Mouse (Mus musculus) heart, embryonic 11.5 days (tissue): ENCODE results near the gene Brd4. TPM values are rescaled to one million over a fixed set of nuclear protein-coding genes. Genes with fewer than 3 reads are reported as not detected.
A peak's percentile ranks its signal among the peaks of the same experiment; 100 is the strongest.

ENCODE experiments used
- ATAC-seq: fragments of 200-750 bp; cut with Nextera tagmentation; replicated peaks from 2 replicates; pipeline ENCODE4 v1.8.0; 2017; ENCODE audit warnings: moderate library complexity; ENCODE audit not compliant: insufficient number of reproducible peaks, low FRiP score, low TSS enrichment
- H3K27ac ChIP-seq: fragments of 300-500 bp; sonication (generic); 2 replicates; pipeline ENCODE4 v1.5.1; 2014; ENCODE audit warnings: mild to moderate bottlenecking, low read depth, low read length
- H3K27me3 ChIP-seq: fragments of 300-500 bp; sonication (generic); 2 replicates; pipeline ENCODE4 v1.6.1; 2014; ENCODE audit warnings: mild to moderate bottlenecking, low read length, mixed read lengths; ENCODE audit not compliant: control insufficient read depth, insufficient read depth
- H3K36me3 ChIP-seq: fragments of 300-500 bp; sonication (generic); 2 replicates; pipeline ENCODE4 v1.6.1; 2014; ENCODE audit warnings: mild to moderate bottlenecking, low read length, moderate library complexity, mixed read lengths; ENCODE audit not compliant: control insufficient read depth, insufficient read depth
- H3K4me1 ChIP-seq: fragments of 300-500 bp; sonication (generic); 2 replicates; pipeline ENCODE4 v1.6.1; 2014; ENCODE audit warnings: low read length; ENCODE audit not compliant: control insufficient read depth, insufficient read depth
- H3K4me2 ChIP-seq: fragments of 300-500 bp; sonication (generic); 2 replicates; pipeline ENCODE4 v1.6.1; 2014; ENCODE audit warnings: mild to moderate bottlenecking, moderate library complexity
- H3K4me3 ChIP-seq: fragments of 300-500 bp; sonication (generic); 2 replicates; pipeline ENCODE4 v1.5.1; 2014; ENCODE audit warnings: low read depth, low read length
- H3K9ac ChIP-seq: fragments of 300-500 bp; sonication (generic); 2 replicates; pipeline ENCODE4 v1.6.1; 2014; ENCODE audit warnings: mild to moderate bottlenecking, low read depth, low read length, moderate library complexity
- H3K9me3 ChIP-seq: fragments of 300-500 bp; sonication (generic); replicated peaks from 2 replicates; pipeline ENCODE4 v1.6.1; 2016; ENCODE audit warnings: low read length; ENCODE audit not compliant: control insufficient read depth
- WGBS: fragments of 180-500 bp; shearing (Covaris S2); extraction: QIAGEN DNeasy Blood & Tissue Kit; methylation state at CpG from one replicate; pipeline ENCODE4 v1.1.7; 2014; ENCODE audit not compliant: insufficient replicate concordance; 5-methylcytosine and 5-hydroxymethylcytosine counted together
- polyA plus RNA-seq: library from polyadenylated mRNA; unstranded; fragments of >200 nt; fragmentation: Nextera tagmentation; extraction: Ambion mirVana; gene quantifications from 2 replicates; pipeline ENCODE4 v1.2.1, GENCODE M21; 2014

Gene Brd4
- polyA plus RNA-seq, 1 experiment from 2014 or later, result 76.2 TPM

DNA sequence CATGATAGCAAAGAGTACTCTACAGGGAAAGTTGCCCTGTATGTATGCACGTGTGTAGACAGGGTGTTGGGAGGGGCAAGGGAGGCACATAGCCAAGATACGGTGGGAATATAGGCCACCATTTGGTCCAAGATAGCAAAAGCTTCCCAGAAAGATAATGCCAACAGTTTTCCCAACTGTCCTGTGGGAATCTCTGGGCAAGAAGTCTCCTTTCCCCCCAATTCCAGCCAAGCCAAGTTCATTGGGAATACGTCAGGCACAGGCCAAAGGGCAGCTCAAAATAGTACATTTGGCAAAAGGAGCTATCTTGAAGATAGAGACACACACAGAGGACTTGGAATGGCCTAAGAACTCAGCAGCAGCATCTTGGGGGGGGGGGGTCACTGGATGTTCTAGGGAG is 79.2 kb downstream of the Brd4 start:
- Histone ChIP-seq H3K9me3 (no peaks in the 10 kb centered on the region), H3K4me1 (peaks cover 15% of the 10 kb centered on the region; the same call in 1 of the 2 replicates), H3K36me3 (peaks cover 49% of the 10 kb centered on the region), H3K27me3 (no peaks in the 10 kb centered on the region), H3K4me3 (no peak overlapping the region), H3K9ac (no peak overlapping the region), H3K27ac (no peak overlapping the region), H3K4me2 (no peak overlapping the region)
- ATAC-seq, result no peak
- WGBS, result 85% methylated on average over 3 of the region's 3 CpGs

DNA sequence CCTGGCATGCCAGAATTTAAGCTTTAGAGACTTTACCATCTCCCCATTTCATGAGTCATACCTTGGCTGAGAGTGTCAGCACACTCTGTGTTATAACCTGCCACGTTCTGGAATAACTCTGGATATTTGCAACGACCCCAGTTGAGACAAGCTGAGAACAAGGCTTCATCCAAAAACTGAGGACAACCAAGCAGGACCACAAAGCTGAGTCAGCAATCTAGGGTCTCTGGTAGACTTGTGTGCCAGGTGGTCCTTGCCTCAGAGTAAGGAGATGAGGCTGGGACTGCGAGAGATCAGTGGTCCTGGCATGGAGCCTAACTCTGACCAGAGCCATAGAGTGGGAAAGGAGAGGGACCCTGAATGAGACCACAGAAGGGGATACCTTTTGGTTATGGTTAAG is 81.5 kb downstream of the Brd4 start:
- H3K9me3 ChIP-seq, result no peaks in the 10 kb centered on the region
- no peak overlapping the region for H3K4me3 ChIP-seq
- H3K4me1 ChIP-seq, result peaks cover 4% of the 10 kb centered on the region; the same call in 1 of the 2 replicates
- H3K27ac ChIP-seq, result no peak overlapping the region
- no peak for ATAC-seq
- no peaks in the 10 kb centered on the region for H3K27me3 ChIP-seq
- H3K9ac ChIP-seq, result no peak overlapping the region
- H3K36me3 ChIP-seq, result peaks cover 58% of the 10 kb centered on the region
- H3K4me2 ChIP-seq, result no peak overlapping the region
- WGBS, result 92% methylated on average over 3 of the region's 3 CpGs

DNA sequence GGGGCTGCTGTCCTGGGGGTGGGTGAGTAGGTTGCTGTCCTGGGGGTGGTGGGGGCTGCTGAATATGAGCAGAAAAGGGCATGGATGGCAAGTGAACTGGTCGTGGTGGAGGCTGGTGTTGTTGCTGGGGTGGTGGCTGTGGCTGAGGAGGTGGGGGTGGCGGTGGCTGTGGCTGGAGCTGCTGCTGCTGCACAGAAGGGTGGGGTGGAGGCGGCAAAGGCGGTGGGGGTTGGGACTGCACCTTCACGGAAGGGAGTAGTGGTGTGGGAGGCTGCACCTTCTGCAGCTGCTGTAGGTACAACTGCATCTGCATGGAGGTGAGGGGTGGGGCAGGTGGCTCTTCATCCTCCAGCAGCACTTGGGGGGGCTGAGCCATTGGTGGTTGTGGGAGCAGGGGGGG is 83.4 kb downstream of the Brd4 start:
- no peaks in the 10 kb centered on the region for H3K9me3 ChIP-seq
- no peaks in the 10 kb centered on the region for H3K4me1 ChIP-seq
- H3K9ac ChIP-seq, result no peak overlapping the region
- no peak for ATAC-seq
- no peak overlapping the region for H3K4me3 ChIP-seq
- 81% methylated on average over 5 of the region's 5 CpGs for WGBS
- no peak overlapping the region for H3K27ac ChIP-seq
- H3K27me3 ChIP-seq, result no peaks in the 10 kb centered on the region
- no peak overlapping the region for H3K4me2 ChIP-seq
- H3K36me3 ChIP-seq, result peaks cover 60% of the 10 kb centered on the region

DNA sequence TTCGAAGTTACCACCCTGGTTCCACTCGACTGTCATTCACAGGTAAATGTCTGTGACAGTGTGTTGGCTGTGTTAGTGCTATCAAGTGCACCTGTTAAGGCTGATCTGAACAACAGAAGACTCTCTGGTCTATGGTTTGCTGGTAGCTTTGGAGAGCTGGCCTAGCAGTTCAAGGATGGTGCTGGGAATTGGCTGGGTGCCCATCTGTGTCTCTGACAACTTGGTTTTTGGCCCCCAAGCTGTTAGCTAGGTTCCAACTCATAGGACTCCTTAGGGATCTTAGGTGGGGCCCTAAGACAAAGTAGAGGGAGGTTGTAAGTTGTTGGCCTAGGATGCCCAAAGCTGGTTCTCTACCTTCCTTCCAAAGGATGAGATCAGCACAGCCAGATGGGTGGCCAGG is 84.7 kb downstream of the Brd4 start:
- ATAC-seq, result no peak
- H3K27ac ChIP-seq, result no peak overlapping the region
- no peaks in the 10 kb centered on the region for H3K9me3 ChIP-seq
- no peak overlapping the region for H3K9ac ChIP-seq
- H3K4me1 ChIP-seq, result no peaks in the 10 kb centered on the region
- 76% methylated on average over 2 of the region's 2 CpGs for WGBS
- no peak overlapping the region for H3K4me3 ChIP-seq
- no peak overlapping the region for H3K4me2 ChIP-seq
- no peaks in the 10 kb centered on the region for H3K27me3 ChIP-seq
- peaks cover 56% of the 10 kb centered on the region for H3K36me3 ChIP-seq

DNA sequence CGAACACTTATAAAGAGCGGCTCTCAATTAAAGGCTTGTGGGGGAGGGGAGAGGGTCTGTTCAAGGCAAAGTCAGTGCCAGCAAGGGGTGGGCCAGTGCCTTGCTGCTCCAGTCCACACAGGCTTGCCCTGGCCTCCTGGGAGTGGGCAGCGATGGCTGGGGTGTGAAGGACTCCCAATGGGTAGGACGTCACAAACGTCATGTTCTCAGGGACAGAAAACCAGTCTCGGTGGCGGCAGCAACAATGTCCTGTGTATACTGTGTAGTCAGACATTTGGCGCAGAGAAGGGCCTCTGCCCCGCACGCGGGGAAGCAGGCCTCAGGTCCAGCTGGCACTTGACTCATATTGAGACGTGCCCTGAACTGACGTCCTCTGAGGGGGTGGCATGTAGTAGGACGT is 87.4 kb downstream of the Brd4 start:
- Histone ChIP-seq H3K27me3 (no peaks in the 10 kb centered on the region), H3K9me3 (no peaks in the 10 kb centered on the region), H3K36me3 (peaks cover 41% of the 10 kb centered on the region), H3K4me1 (no peaks in the 10 kb centered on the region), H3K9ac (no peak overlapping the region), H3K4me2 (no peak overlapping the region), H3K27ac (no peak overlapping the region), H3K4me3 (no peak overlapping the region)
- 91% methylated on average over 14 of the region's 14 CpGs for WGBS
- no peak for ATAC-seq

DNA sequence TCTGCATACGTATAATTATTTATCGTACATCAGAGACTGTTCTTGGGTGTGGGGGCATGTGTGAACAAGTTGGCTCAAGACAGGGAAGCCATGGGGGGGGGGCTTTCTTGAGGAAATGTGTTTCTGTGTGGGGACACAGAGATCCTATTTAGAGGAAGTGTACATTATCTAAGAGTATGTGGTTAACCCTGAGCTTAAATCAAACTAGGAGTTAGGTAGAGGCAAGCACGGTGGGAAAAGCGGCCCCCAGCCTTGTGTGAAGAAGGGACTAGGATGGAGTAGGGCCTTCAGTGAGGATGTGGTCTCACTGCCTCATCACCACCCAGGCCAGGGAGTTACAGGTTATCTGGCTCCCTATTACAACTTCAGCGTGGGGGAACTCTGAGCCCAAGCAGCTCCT is 88.8 kb downstream of the Brd4 start:
- Histone ChIP-seq H3K4me2 (no peak overlapping the region), H3K27me3 (no peaks in the 10 kb centered on the region), H3K9me3 (no peaks in the 10 kb centered on the region), H3K4me1 (no peaks in the 10 kb centered on the region), H3K4me3 (no peak overlapping the region), H3K36me3 (peaks cover 31% of the 10 kb centered on the region), H3K27ac (no peak overlapping the region), H3K9ac (no peak overlapping the region)
- WGBS, result 86% methylated on average over 5 of the region's 5 CpGs
- ATAC-seq, result no peak

DNA sequence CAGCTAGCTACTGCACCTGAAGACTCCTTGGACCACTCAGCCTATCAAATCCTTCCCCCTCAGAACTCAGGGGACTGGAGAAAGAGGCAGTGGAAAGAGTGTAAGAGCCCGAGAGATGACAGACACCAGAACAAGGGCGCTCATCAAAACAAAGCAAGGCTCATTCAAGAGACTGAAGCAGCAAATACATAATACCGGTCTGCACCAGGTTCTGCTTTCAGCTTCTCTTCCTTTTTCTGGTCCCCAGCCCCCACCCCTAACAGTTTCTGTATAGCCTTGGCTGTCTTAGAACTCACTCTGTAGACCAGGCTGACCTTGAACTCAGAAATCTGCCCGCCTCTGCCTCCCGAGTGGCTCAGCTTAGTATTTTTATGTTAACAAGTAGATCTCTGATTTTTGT is 91.5 kb downstream of the Brd4 start:
- H3K9me3 ChIP-seq, result no peaks in the 10 kb centered on the region
- 86% methylated on average over 5 of the region's 5 CpGs for WGBS
- peaks cover 22% of the 10 kb centered on the region for H3K27me3 ChIP-seq
- no peak overlapping the region for H3K4me3 ChIP-seq
- H3K4me1 ChIP-seq, result peaks cover 11% of the 10 kb centered on the region; the same call in 1 of the 2 replicates
- no peak overlapping the region for H3K27ac ChIP-seq
- ATAC-seq, result no peak
- peaks cover 15% of the 10 kb centered on the region for H3K36me3 ChIP-seq
- H3K4me2 ChIP-seq, result no peak overlapping the region
- no peak overlapping the region for H3K9ac ChIP-seq

DNA sequence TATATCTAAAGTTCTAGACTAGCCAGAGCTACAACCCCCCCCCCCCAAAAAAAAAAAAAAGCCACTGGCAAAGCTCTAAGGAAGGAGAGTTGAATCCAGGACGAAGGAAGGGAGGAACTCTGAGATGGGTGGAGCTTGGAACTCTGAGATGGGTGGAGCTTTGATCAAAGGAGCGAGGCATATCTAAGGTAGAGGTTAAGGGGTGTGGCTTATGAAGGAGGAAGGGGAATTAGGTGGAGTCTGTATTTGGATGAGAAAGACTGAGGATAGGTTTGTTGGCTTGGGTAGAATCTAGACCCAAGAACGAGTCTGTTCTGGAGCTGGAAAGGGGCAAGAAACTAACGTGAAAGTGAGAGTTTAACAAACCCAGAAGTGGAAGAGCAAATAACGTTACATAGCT is 94.7 kb downstream of the Brd4 start:
- H3K27ac ChIP-seq, result no peak overlapping the region
- no peaks in the 10 kb centered on the region for H3K36me3 ChIP-seq
- H3K9ac ChIP-seq, result no peak overlapping the region
- ATAC-seq, result no peak
- no peaks in the 10 kb centered on the region for H3K9me3 ChIP-seq
- H3K4me1 ChIP-seq, result peaks cover 11% of the 10 kb centered on the region; the same call in 1 of the 2 replicates
- peak overlapping the region; percentile 46; the same call in 1 of the 2 replicates for H3K4me3 ChIP-seq
- H3K27me3 ChIP-seq, result peaks cover 24% of the 10 kb centered on the region
- 13% methylated on average over 5 of the region's 5 CpGs for WGBS
- H3K4me2 ChIP-seq, result peak overlapping the region; percentile 81

DNA sequence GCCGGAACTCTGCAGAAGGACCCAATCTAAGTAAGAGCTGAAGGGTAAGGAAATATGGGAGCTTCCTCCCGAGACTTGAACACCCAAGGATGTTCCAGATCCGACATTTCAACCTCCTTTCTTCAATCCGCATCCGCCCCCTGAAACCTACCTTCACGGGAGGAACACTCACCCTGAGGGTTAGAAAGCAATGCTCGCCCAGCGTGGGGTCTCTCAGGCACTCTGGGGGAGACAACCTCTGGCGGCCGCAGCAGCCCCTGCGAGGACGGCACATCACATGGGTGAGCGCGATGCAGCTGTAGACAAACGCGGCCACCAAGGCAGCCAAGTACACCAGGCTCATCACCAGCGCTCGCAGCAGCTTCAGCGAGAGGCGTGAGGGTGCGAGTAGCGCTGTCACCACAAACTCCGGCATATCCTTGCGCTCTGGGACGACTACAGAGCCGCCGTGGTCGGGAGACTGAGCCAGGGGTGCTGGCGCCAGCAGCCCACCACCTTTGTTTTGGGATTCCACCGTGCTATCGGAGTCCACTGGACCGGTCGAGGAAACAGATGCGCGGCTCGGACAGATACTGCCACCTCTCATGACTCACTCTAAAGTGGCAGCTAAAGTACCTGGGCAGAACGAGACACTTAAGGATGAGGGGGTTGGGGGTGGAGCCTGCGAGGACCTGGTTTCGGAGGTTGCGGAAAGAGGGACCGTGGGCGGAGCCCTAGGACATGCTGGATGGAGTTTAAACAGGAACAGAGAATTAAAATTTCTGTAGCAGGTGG is 95.5 kb downstream of the Brd4 start, which contains the start of gene Ephx3:
TSS of gene Ephx3 (minus strand) at position 687 of the 774 bp plus-strand sequence.
- Histone ChIP-seq H3K36me3 (no peaks in the 10 kb centered on the region), H3K27ac (no peak within 1 kb of the TSS), H3K4me3 (peak within 1 kb of the TSS; percentile 46), H3K4me2 (peak within 1 kb of the TSS; percentile 81), H3K9me3 (no peaks in the 10 kb centered on the region), H3K27me3 (peaks cover 24% of the 10 kb centered on the region), H3K9ac (peak within 1 kb of the TSS; percentile 23; the same call in 1 of the 2 replicates), H3K4me1 (peaks cover 11% of the 10 kb centered on the region; the same call in 1 of the 2 replicates)
- 5% methylated on average over 42 of the region's 42 CpGs for whole genome bisulfite sequencing
- no peak for ATAC-seq
